Mouse (Mus musculus) erythroblast, embryonic 14.5 days (primary cell): ENCODE results near the gene Uvrag.

ENCODE experiments used
- GATA1 ChIP-seq: IDR thresholded peaks from 2 replicates; pipeline ENCODE4 v1.6.1; 2012; ENCODE audit warnings: low read length, inconsistent platforms, mixed read lengths
- TAL1 ChIP-seq: IDR thresholded peaks from 3 replicates; pipeline ENCODE4 v1.6.1; 2012; ENCODE audit warnings: low read length, inconsistent platforms, mixed read lengths

DNA sequence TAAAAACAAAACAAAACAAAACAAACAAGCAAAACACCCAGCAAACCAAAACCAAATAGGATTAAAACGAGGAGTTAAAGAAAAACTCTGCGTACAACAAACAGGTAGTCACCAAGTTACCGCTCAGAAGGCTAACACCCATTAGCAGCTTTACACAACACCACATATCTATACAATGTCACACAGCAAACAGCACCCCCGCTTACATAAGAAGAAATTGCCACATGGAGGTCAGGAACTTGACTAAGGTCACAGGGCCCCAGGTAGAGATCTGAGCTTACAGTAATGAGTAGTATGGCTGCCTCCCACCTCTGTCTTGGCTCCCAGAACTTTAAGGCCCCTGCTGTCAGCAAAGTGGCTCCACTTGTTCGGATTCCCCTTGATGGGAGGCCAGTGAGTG, 246.6 kb downstream of the Uvrag start:
- TF ChIP-seq GATA1 (no peak), TAL1 (no peak)
